Mouse (Mus musculus) CH12.LX (cell line): ENCODE data around the gene Slc22a20. TPM values are rescaled to one million over a fixed set of nuclear protein-coding genes. Genes with fewer than 3 reads are reported as not detected.

Experiments used
- DNase-seq: peaks from one replicate; pipeline ENCODE4 v3.0.0-alpha.2; 2013; ENCODE audit errors: extremely low read depth
- H3K27ac ChIP-seq: 2 replicates; pipeline ENCODE4 v1.5.1; 2012; ENCODE audit warnings: low read depth, mild to moderate bottlenecking, control low read depth, moderate library complexity; ENCODE audit not compliant: insufficient read depth
- H3K27me3 ChIP-seq: replicated peaks from 2 replicates; pipeline ENCODE3; 2012; ENCODE audit warnings: inconsistent platforms
- H3K36me3 ChIP-seq, 2 experiments: replicated peaks in 1 of 2; 2 replicates each; pipeline versions ENCODE3 to v1.6.1; 2012; ENCODE audit warnings: inconsistent platforms in 1 of 2, low read length in 1 of 2, mild to moderate bottlenecking in 1 of 2, mixed read lengths in 1 of 2, moderate library complexity in 1 of 2; ENCODE audit not compliant: control insufficient read depth in 1 of 2, insufficient read depth in 1 of 2
- H3K4me1 ChIP-seq, 2 experiments: 2 replicates each; pipeline ENCODE4 v1.6.1; 2012; ENCODE audit warnings: inconsistent platforms in 1 of 2, moderate library complexity in 1 of 2; ENCODE audit not compliant: insufficient read depth in 2 of 2, control insufficient read depth in 1 of 2
- H3K4me2 ChIP-seq: 2 replicates; pipeline ENCODE4 v1.6.1; 2012; ENCODE audit warnings: low read depth, mild to moderate bottlenecking, control low read depth; ENCODE audit not compliant: poor library complexity, insufficient read depth, severe bottlenecking
- H3K4me3 ChIP-seq, 3 experiments: fragments of 150-350 bp in 1 of 3; sonication (generic) in 1 of 3; replicated peaks in 1 of 3; 2 replicates each; pipeline versions ENCODE3 to v1.5.1; 2011 to 2012; ENCODE audit warnings: low read depth in 2 of 3, low read length in 2 of 3, mild to moderate bottlenecking in 2 of 3, moderate library complexity in 2 of 3, control low read depth in 1 of 3, improper control_type of control experiment in 1 of 3, inconsistent platforms in 1 of 3, mixed read lengths in 1 of 3; ENCODE audit not compliant: poor library complexity in 1 of 3
- H3K79me2 ChIP-seq: replicated peaks from 2 replicates; pipeline ENCODE4 v1.6.1; 2012; ENCODE audit warnings: mild to moderate bottlenecking, moderate library complexity; ENCODE audit not compliant: control insufficient read depth, poor library complexity, insufficient read depth, severe bottlenecking; ENCODE audit errors: extremely low read depth
- H3K9ac ChIP-seq: 2 replicates; pipeline ENCODE4 v1.6.1; 2012; ENCODE audit warnings: low read depth, mild to moderate bottlenecking, control low read depth, moderate library complexity; ENCODE audit not compliant: insufficient read depth
- H3K9me3 ChIP-seq: replicated peaks from 2 replicates; pipeline ENCODE3; 2012; ENCODE audit warnings: low read length, inconsistent platforms, mixed read lengths
- BHLHE40 ChIP-seq: IDR thresholded peaks from 2 replicates; pipeline ENCODE4 v1.6.1; 2011; ENCODE audit warnings: mild to moderate bottlenecking, low read depth, low read length, improper control_type of control experiment
- CHD2 ChIP-seq: IDR thresholded peaks from 2 replicates; pipeline ENCODE4 v1.6.1; 2011; ENCODE audit warnings: low read length, improper control_type of control experiment
- E2F4 ChIP-seq: IDR thresholded peaks from 2 replicates; pipeline ENCODE4 v1.6.1; 2011; ENCODE audit warnings: low read depth, low read length, improper control_type of control experiment; ENCODE audit not compliant: insufficient replicate concordance
- ELF1 ChIP-seq: IDR thresholded peaks from 2 replicates; pipeline ENCODE4 v1.6.1; 2014; ENCODE audit warnings: low read depth, mild to moderate bottlenecking, inconsistent platforms, low read length, improper control_type of control experiment
- EP300 ChIP-seq: IDR thresholded peaks from 2 replicates; pipeline ENCODE4 v1.6.1; 2011; ENCODE audit warnings: low read length, improper control_type of control experiment
- HCFC1 ChIP-seq: IDR thresholded peaks from 2 replicates; pipeline ENCODE4 v1.6.1; 2012; ENCODE audit warnings: low read depth, mild to moderate bottlenecking, inconsistent platforms, low read length, improper control_type of control experiment
- IRF4 ChIP-seq: IDR thresholded peaks from 2 replicates; pipeline ENCODE4 v1.6.1; 2014; ENCODE audit warnings: low read depth, mild to moderate bottlenecking, inconsistent platforms, low read length, improper control_type of control experiment
- JUN ChIP-seq: IDR thresholded peaks from 2 replicates; pipeline ENCODE4 v1.6.1; 2011; ENCODE audit warnings: low read depth, mild to moderate bottlenecking, low read length, improper control_type of control experiment, moderate library complexity; ENCODE audit not compliant: insufficient read depth
- JUND ChIP-seq: conservative IDR thresholded peaks from 2 replicates; pipeline ENCODE4 v1.6.1; 2011; ENCODE audit warnings: low read depth, low read length, improper control_type of control experiment
- KAT2A ChIP-seq: IDR thresholded peaks from 2 replicates; pipeline ENCODE4 v1.6.1; 2012; ENCODE audit warnings: low read length, improper control_type of control experiment, inconsistent platforms; ENCODE audit not compliant: insufficient replicate concordance
- MAX ChIP-seq: IDR thresholded peaks from 2 replicates; pipeline ENCODE4 v1.6.1; 2011; ENCODE audit warnings: low read length, improper control_type of control experiment
- MAZ ChIP-seq: IDR thresholded peaks from 2 replicates; pipeline ENCODE4 v1.6.1; 2012; ENCODE audit warnings: low read depth, mild to moderate bottlenecking, inconsistent platforms, low read length, improper control_type of control experiment, moderate library complexity
- MEF2A ChIP-seq: IDR thresholded peaks from 2 replicates; pipeline ENCODE4 v1.6.1; 2014; ENCODE audit warnings: low read depth, mild to moderate bottlenecking, inconsistent platforms, low read length, improper control_type of control experiment, borderline replicate concordance
- MXI1 ChIP-seq: IDR thresholded peaks from 2 replicates; pipeline ENCODE4 v1.6.1; 2011; ENCODE audit warnings: mild to moderate bottlenecking, low read depth, low read length, improper control_type of control experiment
- NELFE ChIP-seq: IDR thresholded peaks from 2 replicates; pipeline ENCODE4 v1.6.1; 2011; ENCODE audit warnings: low read depth, low read length, improper control_type of control experiment
- NRF1 ChIP-seq: IDR thresholded peaks from 2 replicates; pipeline ENCODE4 v1.6.1; 2014; ENCODE audit warnings: low read depth, mild to moderate bottlenecking, inconsistent platforms, low read length, improper control_type of control experiment, moderate library complexity
- PAX5 ChIP-seq: IDR thresholded peaks from 2 replicates; pipeline ENCODE4 v1.6.1; 2012; ENCODE audit warnings: low read length, inconsistent platforms, mixed read lengths
- POLR2AphosphoS2 ChIP-seq: IDR thresholded peaks from 2 replicates; pipeline ENCODE4 v1.6.1; 2011; ENCODE audit warnings: low read depth, low read length, improper control_type of control experiment
- RCOR1 ChIP-seq: conservative IDR thresholded peaks from 2 replicates; pipeline ENCODE4 v1.6.1; 2012; ENCODE audit warnings: low read depth, mild to moderate bottlenecking, inconsistent platforms, low read length, improper control_type of control experiment
- SMC3 ChIP-seq: IDR thresholded peaks from 2 replicates; pipeline ENCODE4 v1.6.1; 2011; ENCODE audit warnings: low read depth, low read length, improper control_type of control experiment
- TBP ChIP-seq: conservative IDR thresholded peaks from 2 replicates; pipeline ENCODE4 v1.6.1; 2011; ENCODE audit warnings: low read depth, low read length, improper control_type of control experiment
- UBTF ChIP-seq: IDR thresholded peaks from 2 replicates; pipeline ENCODE4 v1.6.1; 2012; ENCODE audit warnings: low read depth, mild to moderate bottlenecking, inconsistent platforms, low read length, improper control_type of control experiment, moderate library complexity
- USF2 ChIP-seq: conservative IDR thresholded peaks from 2 replicates; pipeline ENCODE4 v1.6.1; 2011; ENCODE audit warnings: low read depth, low read length, improper control_type of control experiment
- ZC3H11A ChIP-seq: IDR thresholded peaks from 2 replicates; pipeline ENCODE4 v1.6.1; 2012; ENCODE audit warnings: low read depth, mild to moderate bottlenecking, inconsistent platforms, low read length, improper control_type of control experiment
- ZKSCAN1 ChIP-seq: IDR thresholded peaks from 2 replicates; pipeline ENCODE4 v1.6.1; 2012; ENCODE audit warnings: low read depth, inconsistent platforms, low read length, improper control_type of control experiment, borderline replicate concordance
- ZMIZ1 ChIP-seq: IDR thresholded peaks from 2 replicates; pipeline ENCODE4 v1.6.1; 2012; ENCODE audit warnings: low read depth, mild to moderate bottlenecking, inconsistent platforms, low read length, improper control_type of control experiment
- ZNF384 ChIP-seq: IDR thresholded peaks from 2 replicates; pipeline ENCODE4 v1.6.1; 2012; ENCODE audit warnings: low read depth, low read length, improper control_type of control experiment, inconsistent platforms
- dilution Hi-C: fragments of 300-500 bp; cut with MboI; formaldehyde crosslinking; loops from 2 replicates; pipeline ENCODE4 v1.14.3; 2020; ENCODE audit warnings: low sequenced_read_pairs; ENCODE audit not compliant: extremely low pct_unique_long_range_greater_than_20kb, extremely low pct_ligation_motif_present
- in situ Hi-C: fragments of 300-500 bp; cut with MboI; formaldehyde crosslinking; loops from 3 replicates; pipeline ENCODE4 v1.14.3; 2019; ENCODE audit warnings: low sequenced_read_pairs, low pct_ligation_motif_present, low pct_unique_long_range_greater_than_20kb, mixed read lengths
- polyA plus RNA-seq: library from polyadenylated mRNA; unstranded; fragments of >175 nt; gene quantifications from 2 replicates; pipeline ENCODE4 v1.2.1, GENCODE M21; 2012; ENCODE audit warnings: low read depth; ENCODE audit not compliant: insufficient read length
- total RNA-seq, 2 experiments: library from RNA; depleted of rRNA; stranded (reverse); fragments of 300-350 nt in 1 of 2; fragments of >200 nt in 1 of 2; gene quantifications; 2 replicates each; pipeline ENCODE4 v1.2.3; 2012 to 2014

Slc22a20 gene
- total and polyA plus RNA-seq, 3 experiments = not detected

DNA sequence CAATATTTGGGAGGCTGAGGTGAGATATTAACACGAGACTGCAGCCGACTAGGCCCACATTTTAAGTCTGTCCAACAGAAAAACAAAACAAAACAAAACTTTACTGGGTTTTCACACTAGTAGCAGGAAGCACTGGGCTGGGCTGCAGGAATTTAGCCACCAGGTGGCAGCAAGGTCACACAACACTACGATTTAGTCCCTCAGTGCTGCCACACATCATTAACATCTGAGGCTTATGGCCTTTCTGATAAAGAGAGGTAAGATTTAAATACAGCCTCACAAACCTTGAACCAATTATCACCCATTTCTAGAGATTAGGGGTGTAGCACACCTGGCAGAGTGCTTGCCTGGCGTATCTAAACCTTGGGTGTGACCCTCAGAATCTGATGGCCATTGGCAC is 20.7 kb downstream of the Slc22a20 start (continued):
- TF ChIP-seq E2F4 = no peak
- TF ChIP-seq, all 38 proteins: peak for 13

DNA sequence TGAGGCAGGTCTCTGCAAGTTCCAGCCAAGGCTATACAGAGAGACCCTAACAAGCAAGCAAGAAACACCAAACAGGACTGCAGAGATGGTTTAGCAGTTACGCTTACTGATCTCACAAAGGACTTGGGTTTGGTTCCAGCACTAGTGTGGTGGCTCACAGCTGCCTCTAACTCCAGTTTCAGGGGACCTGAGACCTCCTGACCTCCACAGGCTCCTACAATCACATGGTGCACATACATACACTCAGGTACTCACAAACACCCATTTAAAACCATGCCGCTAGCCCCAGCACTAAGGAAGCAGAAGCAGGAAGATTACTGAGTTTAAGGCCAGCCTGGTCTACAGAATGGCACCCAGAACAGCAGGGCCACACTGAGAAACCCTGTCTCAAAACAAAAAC is 21.1 kb downstream of the Slc22a20 start:
- dilution Hi-C loops = no loop called here
- TF ChIP-seq JUND (no peak), MEF2A (no peak), ELF1 (no peak), TBP (no peak), CHD2 (no peak), KAT2A (no peak), NELFE (no peak), ZKSCAN1 (no peak), MAX (no peak), IRF4 (no peak)
- TF ChIP-seq, all 38 proteins: peak for 0
- in situ Hi-C loops = loop anchor here (5.0 to 10.0 kb wide), 4 partner anchors 43 to 160 kb away; partner anchors contain the start of genes Capn1, Cdc42ep2, Snx15 and Tm7sf2
- Histone ChIP-seq H3K9ac (peak overlapping the region; percentile 55; the same call in 1 of the 2 replicates), H3K4me1 (peaks cover 3 to 36% of the 10 kb centered on the region in 2 experiments; a peak in 3 of 4 replicates), H3K36me3 (peaks cover 10 to 16% of the 10 kb centered on the region in 2 experiments), H3K9me3 (no peaks in the 10 kb centered on the region), H3K27me3 (no peaks in the 10 kb centered on the region), H3K27ac (peak overlapping the region; percentile 3; the same call in 1 of the 2 replicates), H3K4me3 (peak overlapping the region; percentile 67 to 79 (median 77)), H3K79me2 (peaks cover 35% of the 10 kb centered on the region), H3K4me2 (peak overlapping the region; percentile 88)
- no peak for DNase-seq

DNA sequence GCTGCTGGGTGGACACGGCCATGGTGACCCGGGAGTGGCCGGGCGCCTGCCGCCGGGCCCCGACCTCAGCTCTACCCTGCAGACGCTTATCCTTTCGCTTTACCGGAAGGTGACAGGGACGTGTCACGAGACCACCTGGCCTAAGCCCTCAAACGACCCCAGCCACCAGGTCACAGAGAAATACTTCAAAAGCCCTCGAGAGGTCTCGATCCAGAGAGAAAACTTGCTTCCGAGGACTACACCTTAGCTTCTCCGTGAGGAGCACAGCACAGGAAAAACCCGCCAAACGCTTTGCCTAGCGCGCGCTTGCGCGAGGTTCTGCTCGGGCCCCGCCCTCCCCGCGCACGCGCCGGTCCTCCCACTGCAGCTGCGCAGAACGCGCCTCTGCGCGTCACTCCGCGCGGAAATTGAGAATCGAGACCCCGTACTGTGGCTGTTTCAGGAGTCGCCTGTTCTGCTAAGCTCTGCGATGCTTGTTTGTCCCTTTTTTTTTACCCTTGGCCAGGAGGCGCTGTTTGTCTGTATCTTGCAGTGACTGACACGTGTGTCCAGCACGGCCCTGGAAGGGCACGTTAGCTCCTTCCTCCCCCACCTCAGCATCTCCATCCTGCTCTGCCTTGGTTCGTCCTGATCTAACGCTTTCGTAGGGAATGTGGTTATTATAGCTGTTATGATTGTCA is 21.9 kb downstream of the Slc22a20 start, which contains the start of gene Pola2:
Gene Pola2 (minus strand): TSS at position 320 of the 680 bp plus-strand sequence.
- dilution Hi-C loops (no loop called here), in situ Hi-C loops (loop anchor here (5.0 to 10.0 kb wide), 4 partner anchors 42 to 161 kb away; partner anchors contain the start of genes Capn1, Cdc42ep2, Snx15 and Tm7sf2)
- peaks cover 3 to 36% of the 10 kb centered on the region in 2 experiments; a peak in 3 of 4 replicates for H3K4me1 ChIP-seq
- TF ChIP-seq BHLHE40 (peak; percentile 86), NRF1 (peak; percentile 100), ELF1 (peak; percentile 71), JUN (no peak), EP300 (no peak), USF2 (no peak), PAX5 (no peak), RCOR1 (no peak), UBTF (0 out of 2 replicates have a peak, but pooled peaks have one; percentile 55), KAT2A (peak; percentile 66; the same call in 1 of the 2 replicates), IRF4 (peak; percentile 43; the same call in 1 of the 2 replicates), POLR2AphosphoS2 (peak; percentile 84), SMC3 (no peak; the same call in 1 of the 2 replicates), HCFC1 (peak; percentile 71), MEF2A (peak; percentile 41; the same call in 1 of the 2 replicates), ZNF384 (peak; percentile 67), ZC3H11A (no peak), MXI1 (peak; percentile 95), E2F4 (peak; percentile 98), MAZ (peak; percentile 55; the same call in 1 of the 2 replicates), ZMIZ1 (peak; percentile 80; the same call in 1 of the 2 replicates), TBP (peak; percentile 55; the same call in 1 of the 2 replicates), CHD2 (no peak)

More for the DNA sequence above, 21.9 kb downstream of the Slc22a20 start, which contains the start of gene Pola2:
- no peaks in the 10 kb centered on the region for H3K9me3 ChIP-seq
- H3K27ac ChIP-seq = peak within 1 kb of the TSS; percentile 74
- H3K9ac ChIP-seq = peak within 1 kb of the TSS; percentile 92
- peaks cover 35% of the 10 kb centered on the region for H3K79me2 ChIP-seq
- peak within 1 kb of the TSS; percentile 67 to 79 (median 77) for H3K4me3 ChIP-seq
- H3K27me3 ChIP-seq = no peaks in the 10 kb centered on the region
- H3K36me3 ChIP-seq = peaks cover 14 to 21% of the 10 kb centered on the region in 2 experiments
- H3K4me2 ChIP-seq = peak within 1 kb of the TSS; percentile 93
- DNase-seq = peak; percentile 89
